Mouse (Mus musculus) forebrain, postnatal 0 days (tissue): ENCODE measurements at regions not wholly inside any gene's neighbourhood (a gene's known extent, or its start where the extent isn't known, plus 50 kb on each side); places are given as distances from the start of the nearest gene placed in this dataset.

ENCODE experiments used
- ATAC-seq: fragments of 200-750 bp; cut with Nextera tagmentation; 2 replicates; pipeline ENCODE4 v1.8.0; 2017; ENCODE audit warnings: mild to moderate bottlenecking, moderate library complexity
- DNase-seq: peaks from one replicate; pipeline ENCODE4 v3.0.0-alpha.2; 2015
- H3K27ac ChIP-seq: fragments of 300-500 bp; sonication (generic); 2 replicates; pipeline ENCODE4 v1.5.1; 2014; ENCODE audit warnings: low read depth, mild to moderate bottlenecking, antibody characterized with exemption, low read length, moderate library complexity, mixed read lengths
- H3K27me3 ChIP-seq: fragments of 300-500 bp; sonication (generic); 2 replicates; pipeline ENCODE4 v1.6.1; 2014; ENCODE audit warnings: mild to moderate bottlenecking, low read length, mixed read lengths; ENCODE audit not compliant: insufficient read depth
- H3K36me3 ChIP-seq: fragments of 300-500 bp; sonication (generic); 2 replicates; pipeline ENCODE4 v1.6.1; 2014; ENCODE audit warnings: mild to moderate bottlenecking, moderate library complexity; ENCODE audit not compliant: insufficient read depth
- H3K4me1 ChIP-seq: fragments of 300-500 bp; sonication (generic); 2 replicates; pipeline ENCODE4 v1.6.1; 2014; ENCODE audit warnings: antibody characterized with exemption; ENCODE audit not compliant: insufficient read depth
- H3K4me2 ChIP-seq: fragments of 300-500 bp; sonication (generic); 2 replicates; pipeline ENCODE4 v1.6.1; 2014; ENCODE audit warnings: low read depth, mild to moderate bottlenecking, moderate library complexity
- H3K4me3 ChIP-seq: fragments of 300-500 bp; sonication (generic); 2 replicates; pipeline ENCODE4 v1.5.1; 2014; ENCODE audit warnings: low read depth, low read length, mixed read lengths
- H3K9ac ChIP-seq: fragments of 300-500 bp; sonication (generic); 2 replicates; pipeline ENCODE4 v1.6.1; 2014; ENCODE audit warnings: mild to moderate bottlenecking
- H3K9me3 ChIP-seq: fragments of 300-500 bp; sonication (generic); 2 replicates; pipeline ENCODE4 v1.6.1; 2016; ENCODE audit warnings: low read length
- CTCF ChIP-seq: sonication (generic); IDR thresholded peaks from 2 replicates; pipeline ENCODE4 v1.5.1; 2016; ENCODE audit warnings: antibody characterized with exemption, control low read depth, low read depth
- WGBS: fragments of 180-500 bp; shearing (Covaris S2); extraction: QIAGEN DNeasy Blood & Tissue Kit; methylation state at CpG from one replicate; pipeline ENCODE4 v1.1.7; 2014; 5-methylcytosine and 5-hydroxymethylcytosine counted together

GRCm38 (mm10) chr6:147718052-147718712 lies 242.6 kb downstream of the Ccdc91 start:
- peak; percentile 26; the same call in 1 of the 2 replicates for TF ChIP-seq CTCF
- Histone ChIP-seq H3K4me3 (no peak overlapping the region), H3K36me3 (no peaks in the 10 kb centered on the region), H3K4me1 (peaks cover 7% of the 10 kb centered on the region; the same call in 1 of the 2 replicates), H3K4me2 (peak overlapping the region; percentile 16), H3K9me3 (no peaks in the 10 kb centered on the region), H3K27me3 (no peaks in the 10 kb centered on the region), H3K9ac (no peak overlapping the region), H3K27ac (no peak overlapping the region)
- 16% methylated on average over 8 of the region's 8 CpGs for WGBS
- ATAC-seq (peak; percentile 93), DNase-seq (peak; percentile 71)

- Histone ChIP-seq H3K27me3 (no peaks in the 10 kb centered on the region), H3K4me1 (peaks cover 7% of the 10 kb centered on the region; the same call in 1 of the 2 replicates)
- peak; percentile 52 for ATAC-seq
Observed at GRCm38 (mm10) chr6:147718713-147719490, 243.3 kb downstream of the Ccdc91 start.

GRCm38 (mm10) chr6:147719539-147719938 lies 243.9 kb downstream of the Ccdc91 start:
- DNase-seq (no peak), ATAC-seq (no peak)
- TF ChIP-seq CTCF = no peak
- Histone ChIP-seq H3K9me3 (no peaks in the 10 kb centered on the region), H3K27ac (no peak overlapping the region), H3K36me3 (no peaks in the 10 kb centered on the region), H3K4me3 (no peak overlapping the region), H3K4me1 (peaks cover 7% of the 10 kb centered on the region; the same call in 1 of the 2 replicates), H3K27me3 (no peaks in the 10 kb centered on the region), H3K9ac (no peak overlapping the region), H3K4me2 (no peak overlapping the region)
- 88% methylated on average over 8 of the region's 8 CpGs for WGBS

More at GRCm38 (mm10) chr6:147718713-147719490, 243.3 kb downstream of the Ccdc91 start:
- no peak for DNase-seq
- H3K36me3 ChIP-seq = no peaks in the 10 kb centered on the region
- no peak overlapping the region for H3K27ac ChIP-seq
- no peak for TF ChIP-seq CTCF
- 64% methylated on average over 10 of the region's 10 CpGs for WGBS
- no peak overlapping the region for H3K9ac ChIP-seq
- no peaks in the 10 kb centered on the region for H3K9me3 ChIP-seq
- no peak overlapping the region for H3K4me3 ChIP-seq
- 0 out of 2 replicates have a peak overlapping the region, but pooled peaks have one; percentile 11 for H3K4me2 ChIP-seq

DNA sequence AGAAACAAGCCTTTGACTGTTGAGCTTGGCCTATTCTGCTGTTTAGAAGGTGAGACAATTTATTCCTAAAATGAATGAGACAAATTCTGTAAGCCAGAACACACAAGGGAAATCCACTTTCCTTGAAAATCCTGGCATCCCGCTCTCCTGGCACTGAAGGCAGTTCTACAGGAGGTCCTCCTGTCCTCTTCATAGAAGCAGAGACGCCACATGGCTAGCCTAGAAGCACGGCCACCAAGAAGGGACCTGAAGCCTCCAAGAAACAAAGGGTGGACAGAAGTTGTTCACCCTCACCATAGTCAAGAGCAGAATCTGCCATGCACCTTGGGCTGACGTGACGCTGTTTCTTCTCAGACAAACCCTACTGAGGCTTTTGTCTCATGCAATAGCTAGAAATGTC lies 247.7 kb downstream of the Ccdc91 start:
- Histone ChIP-seq H3K9me3 (no peaks in the 10 kb centered on the region), H3K4me1 (peaks cover 11% of the 10 kb centered on the region), H3K9ac (no peak overlapping the region), H3K4me2 (no peak overlapping the region), H3K27me3 (no peaks in the 10 kb centered on the region), H3K4me3 (no peak overlapping the region), H3K36me3 (no peaks in the 10 kb centered on the region), H3K27ac (no peak overlapping the region)
- WGBS = 89% methylated on average over 5 of the region's 5 CpGs
- TF ChIP-seq CTCF = no peak
- ATAC-seq = no peak
- DNase-seq = no peak

DNA sequence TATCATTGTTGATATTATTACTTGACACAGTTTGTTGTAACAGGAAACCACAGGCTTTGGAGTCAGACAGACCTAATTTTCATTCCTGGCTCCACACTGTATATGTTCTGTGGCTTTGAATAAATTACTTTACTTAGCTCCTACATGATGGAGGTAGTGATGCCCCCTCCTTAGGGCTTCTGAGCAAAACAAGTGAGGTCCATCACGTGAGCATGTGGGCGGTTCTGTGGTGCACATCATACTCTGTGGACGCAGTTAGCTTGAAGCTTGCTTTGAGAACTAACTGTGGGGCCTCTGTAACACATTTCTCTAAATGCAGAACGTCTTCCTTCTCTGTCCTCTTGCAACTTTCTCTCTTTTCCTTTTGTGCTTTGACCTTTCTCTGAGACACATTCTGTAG lies 251.4 kb downstream of the Ccdc91 start:
- ATAC-seq = peak; percentile 23; the same call in 1 of the 2 replicates

GRCm38 (mm10) chr6:147727644-147728533 lies 252.3 kb downstream of the Ccdc91 start:
- 0 out of 2 replicates have a peak overlapping the region, but pooled peaks have one; percentile 29 for H3K27ac ChIP-seq
- WGBS = 25% methylated on average over 6 of the region's 6 CpGs
- no peaks in the 10 kb centered on the region for H3K36me3 ChIP-seq
- H3K4me2 ChIP-seq = no peak overlapping the region
- H3K9ac ChIP-seq = no peak overlapping the region
- DNase-seq = peak; percentile 74
- no peaks in the 10 kb centered on the region for H3K27me3 ChIP-seq
- peaks cover 4% of the 10 kb centered on the region; the same call in 1 of the 2 replicates for H3K4me1 ChIP-seq
- no peak for TF ChIP-seq CTCF
- H3K9me3 ChIP-seq = no peaks in the 10 kb centered on the region
- peak; percentile 92 for ATAC-seq
- no peak overlapping the region for H3K4me3 ChIP-seq

More for the DNA sequence above, 251.4 kb downstream of the Ccdc91 start:
- Histone ChIP-seq H3K4me2 (no peak overlapping the region), H3K4me1 (peaks cover 4% of the 10 kb centered on the region; the same call in 1 of the 2 replicates), H3K36me3 (no peaks in the 10 kb centered on the region), H3K9me3 (no peaks in the 10 kb centered on the region), H3K27ac (no peak overlapping the region), H3K9ac (no peak overlapping the region), H3K27me3 (no peaks in the 10 kb centered on the region), H3K4me3 (no peak overlapping the region)
- no peak for DNase-seq
- TF ChIP-seq CTCF = no peak
- 82% methylated on average over 4 of the region's 4 CpGs for WGBS
